Mouse (Mus musculus) neural tube, embryonic 13.5 days (tissue): ENCODE measurements around the gene Cux1. TPM values are rescaled to one million over a fixed set of nuclear protein-coding genes. Genes with fewer than 3 reads are reported as not detected.
"Not testable (repeated sequence)": the region's sequence is repeated elsewhere in the genome, so short reads cannot be mapped to it uniquely, and the experiment has no call there.

Source experiments
- ATAC-seq: fragments of 200-750 bp; cut with Nextera tagmentation; 2 replicates; pipeline ENCODE4 v1.8.0; 2017; ENCODE audit warnings: low read depth, mild to moderate bottlenecking, moderate TSS enrichment, moderate library complexity
- H3K27ac ChIP-seq: fragments of 300-500 bp; sonication (generic); replicated peaks from 2 replicates; pipeline ENCODE4 v1.5.1; 2015; ENCODE audit warnings: moderate library complexity, mild to moderate bottlenecking, inconsistent platforms
- H3K27me3 ChIP-seq: fragments of 300-500 bp; sonication (generic); 2 replicates; pipeline ENCODE4 v1.6.1; 2015; ENCODE audit warnings: mild to moderate bottlenecking, inconsistent platforms
- H3K36me3 ChIP-seq: fragments of 300-500 bp; sonication (generic); 2 replicates; pipeline ENCODE4 v1.6.1; 2015; ENCODE audit warnings: mild to moderate bottlenecking, inconsistent platforms
- H3K4me1 ChIP-seq: fragments of 300-500 bp; sonication (generic); replicated peaks from 2 replicates; pipeline ENCODE4 v1.6.1; 2015; ENCODE audit warnings: inconsistent platforms
- H3K4me2 ChIP-seq: fragments of 300-500 bp; sonication (generic); 2 replicates; pipeline ENCODE4 v1.6.1; 2015; ENCODE audit warnings: inconsistent platforms, mild to moderate bottlenecking, moderate library complexity
- H3K4me3 ChIP-seq: fragments of 300-500 bp; sonication (generic); 2 replicates; pipeline ENCODE4 v1.5.1; 2015; ENCODE audit warnings: mild to moderate bottlenecking, inconsistent platforms
- H3K9ac ChIP-seq: fragments of 300-500 bp; sonication (generic); 2 replicates; pipeline ENCODE4 v1.6.1; 2015; ENCODE audit warnings: moderate library complexity, mild to moderate bottlenecking, inconsistent platforms
- H3K9me3 ChIP-seq: fragments of 300-500 bp; sonication (generic); 2 replicates; pipeline ENCODE4 v1.6.1; 2016; ENCODE audit warnings: inconsistent platforms
- WGBS: fragments of 180-500 bp; shearing (Covaris S2); methylation state at CpG from one replicate; pipeline ENCODE4 v1.1.7; 2015; 5-methylcytosine and 5-hydroxymethylcytosine counted together
- microRNA-seq: library from miRNA; unstranded; fragments of <30 nt; microRNA quantifications from one replicate; pipeline ENCODE4, GENCODE M21; 2016
- polyA plus RNA-seq: library from polyadenylated mRNA; unstranded; fragments of >200 nt; fragmentation: Nextera tagmentation; extraction: Ambion mirVana; gene quantifications from 2 replicates; pipeline ENCODE4 v1.2.1, GENCODE M21; 2015

Cux1 gene
- polyA plus RNA-seq, 1 experiment from 2014 or later: 93.9 TPM

- Histone ChIP-seq H3K4me3 (no peak overlapping the region), H3K9ac (no peak overlapping the region), H3K36me3 (peaks cover 24% of the 10 kb centered on the region), H3K4me1 (no peaks in the 10 kb centered on the region), H3K9me3 (no peaks in the 10 kb centered on the region), H3K4me2 (no peak overlapping the region), H3K27ac (no peak overlapping the region), H3K27me3 (no peaks in the 10 kb centered on the region)
- WGBS: 86% methylated on average over 3 of the region's 3 CpGs
- no peak for ATAC-seq
Measured at GRCm38 (mm10) chr5:136215211-136215610, 352.1 kb downstream of the Cux1 start.

GRCm38 (mm10) chr5:136213716-136214115 is 353.6 kb downstream of the Cux1 start:
- ATAC-seq: no peak
- H3K9me3 ChIP-seq: no peaks in the 10 kb centered on the region
- H3K9ac ChIP-seq: no peak overlapping the region
- H3K36me3 ChIP-seq: peaks cover 9% of the 10 kb centered on the region
- no peaks in the 10 kb centered on the region for H3K27me3 ChIP-seq
- no peak overlapping the region for H3K27ac ChIP-seq
- no peak overlapping the region for H3K4me3 ChIP-seq
- H3K4me1 ChIP-seq: no peaks in the 10 kb centered on the region
- no peak overlapping the region for H3K4me2 ChIP-seq
- 84% methylated on average over 5 of the region's 5 CpGs for WGBS

DNA sequence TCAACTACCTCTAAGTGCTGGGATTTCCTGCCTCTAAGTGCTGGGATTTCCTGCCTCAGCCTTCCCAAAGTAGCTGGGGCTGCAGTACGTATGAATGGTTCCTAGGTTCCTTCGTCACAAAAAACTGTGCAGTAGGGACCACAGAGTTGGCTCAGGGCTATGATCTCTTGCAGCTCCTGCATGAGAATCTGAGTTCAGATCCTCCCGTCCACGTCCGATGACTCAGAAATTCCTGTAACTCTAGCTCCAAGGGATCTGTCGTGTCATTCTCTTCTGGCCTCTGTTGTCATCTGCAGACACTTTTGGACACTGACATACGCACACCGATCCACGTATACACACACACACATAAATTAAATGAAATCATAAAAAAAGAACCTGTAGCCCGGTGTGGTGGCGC is 354.6 kb downstream of the Cux1 start:
- Histone ChIP-seq H3K9ac (no peak overlapping the region), H3K9me3 (no peaks in the 10 kb centered on the region), H3K27me3 (no peaks in the 10 kb centered on the region), H3K36me3 (no peaks in the 10 kb centered on the region), H3K4me2 (no peak overlapping the region), H3K4me1 (no peaks in the 10 kb centered on the region), H3K4me3 (no peak overlapping the region), H3K27ac (no peak overlapping the region)
- 94% methylated on average over 11 of the region's 11 CpGs for WGBS
- no peak for ATAC-seq

DNA sequence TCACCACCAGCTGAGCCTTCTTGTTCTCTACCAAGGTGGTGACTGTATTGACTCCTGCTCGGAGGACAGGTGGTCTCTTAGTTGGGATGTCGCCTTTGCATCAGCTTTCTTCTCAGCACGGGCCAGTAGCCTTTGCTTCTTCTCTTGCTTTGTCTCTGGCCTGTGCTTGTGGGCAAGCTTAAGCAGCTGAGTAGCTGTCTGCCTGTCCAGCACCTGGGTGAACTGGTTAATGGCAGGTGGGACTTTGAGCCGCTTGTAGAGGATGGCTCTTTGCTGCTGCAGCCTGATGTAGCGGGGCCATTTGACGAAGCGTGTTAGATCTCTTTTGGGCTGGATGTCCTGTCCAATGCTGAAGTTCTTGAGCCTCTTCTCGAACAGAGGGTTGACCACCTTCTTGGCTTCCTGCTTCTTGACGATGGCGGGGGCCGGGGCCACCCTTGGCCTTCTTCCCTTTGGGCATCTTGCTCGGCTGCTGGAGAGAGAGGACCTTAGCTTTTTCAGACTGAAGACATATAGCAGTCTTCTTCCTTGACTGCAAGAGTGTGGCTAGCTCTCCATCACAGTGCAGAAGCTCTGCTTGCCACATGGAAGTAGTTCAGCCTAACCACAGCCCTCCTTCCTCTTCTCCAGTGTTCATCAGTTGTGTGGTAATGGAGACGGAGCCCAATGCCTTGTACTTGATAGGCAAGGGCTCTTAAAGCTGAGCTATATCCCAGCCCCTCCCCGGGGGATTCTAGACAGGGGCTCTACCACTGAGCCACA is 355.8 kb downstream of the Cux1 start:
- H3K27ac ChIP-seq, H3K27me3 ChIP-seq, H3K4me1 ChIP-seq, H3K4me2 ChIP-seq, H3K36me3 ChIP-seq, H3K9me3 ChIP-seq, ATAC-seq, H3K4me3 ChIP-seq, H3K9ac ChIP-seq: not testable (repeated sequence)
- 91% methylated on average over 14 of the region's 14 CpGs for WGBS

GRCm38 (mm10) chr5:136210549-136210948 is 356.7 kb downstream of the Cux1 start:
- Histone ChIP-seq H3K9ac (no peak overlapping the region), H3K4me1 (no peaks in the 10 kb centered on the region), H3K27me3 (no peaks in the 10 kb centered on the region), H3K4me3 (no peak overlapping the region), H3K4me2 (no peak overlapping the region), H3K36me3 (no peaks in the 10 kb centered on the region), H3K9me3 (no peaks in the 10 kb centered on the region), H3K27ac (no peak overlapping the region)
- ATAC-seq: no peak
- 81% methylated on average over 5 of the region's 5 CpGs for WGBS

- peaks cover 16% of the 10 kb centered on the region for H3K4me1 ChIP-seq
- peaks cover 5% of the 10 kb centered on the region for H3K36me3 ChIP-seq
- H3K9ac ChIP-seq: no peak overlapping the region
- no peak overlapping the region for H3K4me2 ChIP-seq
- no peaks in the 10 kb centered on the region for H3K27me3 ChIP-seq
- 30% methylated on average over 7 of the region's 7 CpGs for WGBS
- H3K4me3 ChIP-seq: no peak overlapping the region
- H3K27ac ChIP-seq: no peak overlapping the region
- no peaks in the 10 kb centered on the region for H3K9me3 ChIP-seq
- ATAC-seq: peak; percentile 28; the same call in 1 of the 2 replicates
Measured at GRCm38 (mm10) chr5:136201832-136202231, 365.5 kb downstream of the Cux1 start.

- H3K9me3 ChIP-seq: no peaks in the 10 kb centered on the region
- peak overlapping the region; percentile 90 for H3K4me3 ChIP-seq
- peaks cover 16% of the 10 kb centered on the region for H3K4me1 ChIP-seq
- peaks cover 28% of the 10 kb centered on the region for H3K36me3 ChIP-seq
- H3K27ac ChIP-seq: peak overlapping the region; percentile 85
- ATAC-seq: no peak
- H3K27me3 ChIP-seq: no peaks in the 10 kb centered on the region
- WGBS: 33% methylated on average over 11 of the region's 11 CpGs
- peak overlapping the region; percentile 73 for H3K9ac ChIP-seq
- peak overlapping the region; percentile 93 for H3K4me2 ChIP-seq
Measured at GRCm38 (mm10) chr5:136199526-136199925, 367.8 kb downstream of the Cux1 start.

DNA sequence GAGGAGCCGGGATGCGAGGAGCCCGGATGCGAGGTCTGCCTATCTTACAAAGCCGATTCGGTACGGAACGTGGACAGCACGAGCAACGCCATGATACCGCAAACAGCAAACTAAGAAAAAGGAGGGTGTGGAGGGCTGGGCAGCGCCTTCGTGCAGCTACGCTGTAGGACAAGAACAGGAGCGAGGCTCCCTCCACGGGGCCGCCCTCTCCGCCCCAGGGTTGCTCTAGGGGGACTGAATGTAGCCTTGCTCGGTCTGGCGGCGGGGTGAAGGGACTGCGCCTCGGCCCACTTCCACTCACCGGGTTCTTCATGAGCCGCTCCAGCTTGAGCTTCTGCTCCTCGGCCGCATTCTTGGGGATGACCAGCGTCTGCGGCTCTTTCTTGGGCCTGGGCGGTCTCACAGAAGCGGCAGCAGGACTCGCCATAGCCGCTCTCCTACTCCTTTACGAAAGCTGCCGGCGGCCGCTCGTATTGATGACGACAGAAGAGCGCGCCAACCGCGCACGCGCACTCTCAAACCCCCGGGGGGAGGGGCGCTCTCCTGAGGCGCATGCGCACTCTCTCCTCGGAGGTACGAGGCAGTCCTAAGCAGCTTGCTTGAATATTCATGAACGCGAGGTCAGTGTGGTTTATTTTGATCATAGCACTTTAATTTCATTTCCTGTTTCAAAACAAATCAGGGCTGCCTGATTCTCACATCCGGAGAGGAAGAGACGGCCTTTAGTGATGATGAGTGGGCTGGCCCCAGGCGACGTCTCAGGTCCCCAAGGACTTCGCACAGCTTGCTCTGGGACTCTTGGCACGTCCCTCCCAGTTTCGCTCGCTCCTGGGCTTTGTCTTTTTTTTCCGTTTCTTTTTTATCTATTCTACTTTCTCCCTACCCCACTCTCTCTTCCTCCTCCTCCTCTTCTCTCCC is 368.6 kb downstream of the Cux1 start, which contains the start of gene Prkrip1:
Gene Prkrip1, minus strand, starts transcription at position 490 of the 918 bp plus-strand sequence.
- peak; percentile 83 for ATAC-seq
- under 1% methylated on average over 62 of the region's 62 CpGs for WGBS

More for the DNA sequence above, 368.6 kb downstream of the Cux1 start, which contains the start of gene Prkrip1:
- Histone ChIP-seq H3K9me3 (no peaks in the 10 kb centered on the region), H3K9ac (peak within 1 kb of the TSS; percentile 85), H3K27me3 (no peaks in the 10 kb centered on the region), H3K4me1 (peaks cover 16% of the 10 kb centered on the region), H3K4me2 (peak within 1 kb of the TSS; percentile 93), H3K4me3 (peak within 1 kb of the TSS; percentile 90), H3K27ac (peak within 1 kb of the TSS; percentile 85), H3K36me3 (peaks cover 36% of the 10 kb centered on the region)

Small RNA genes within 50 kb of the gene (microRNA-seq; reads per million reads assigned to microRNA genes)
- gene Mir721: not detected

Other genes starting within 250 kb of the Cux1 start
- gene Myl10, start 125.7 kb upstream of the Cux1 start, polyA plus RNA-seq: not detected in 2 replicates